Mouse (Mus musculus) intestine, embryonic 16.5 days (tissue): ENCODE measurements around the gene Zswim9. TPM values are rescaled to one million over a fixed set of nuclear protein-coding genes. Genes with fewer than 3 reads are reported as not detected.

ENCODE experiments used
- ATAC-seq: fragments of 200-750 bp; cut with Nextera tagmentation; 2 replicates; pipeline ENCODE4 v1.8.0; 2017; ENCODE audit warnings: moderate TSS enrichment, moderate library complexity
- H3K27ac ChIP-seq: fragments of 300-500 bp; sonication (generic); 2 replicates; pipeline ENCODE4 v1.5.1; 2014; ENCODE audit warnings: mild to moderate bottlenecking, low read length
- H3K27me3 ChIP-seq: fragments of 300-500 bp; sonication (generic); replicated peaks from 2 replicates; pipeline ENCODE4 v1.6.1; 2014; ENCODE audit warnings: low read length, control low read depth, mixed read lengths; ENCODE audit not compliant: control insufficient read depth, insufficient read depth
- H3K36me3 ChIP-seq: fragments of 300-500 bp; sonication (generic); 2 replicates; pipeline ENCODE4 v1.6.1; 2014; ENCODE audit warnings: low read length, control low read depth; ENCODE audit not compliant: control insufficient read depth, insufficient read depth
- H3K4me1 ChIP-seq: fragments of 300-500 bp; sonication (generic); 2 replicates; pipeline ENCODE4 v1.6.1; 2014; ENCODE audit warnings: low read length, control low read depth, mixed read lengths; ENCODE audit not compliant: control insufficient read depth, insufficient read depth
- H3K4me2 ChIP-seq: fragments of 300-500 bp; sonication (generic); 2 replicates; pipeline ENCODE4 v1.6.1; 2014; ENCODE audit warnings: low read depth, low read length, control low read depth
- H3K4me3 ChIP-seq: fragments of 300-500 bp; sonication (generic); 2 replicates; pipeline ENCODE4 v1.5.1; 2014; ENCODE audit warnings: mild to moderate bottlenecking, low read length
- H3K9ac ChIP-seq: fragments of 300-500 bp; sonication (generic); 2 replicates; pipeline ENCODE4 v1.6.1; 2014; ENCODE audit warnings: low read depth, low read length
- H3K9me3 ChIP-seq: fragments of 300-500 bp; sonication (generic); 2 replicates; pipeline ENCODE4 v1.6.1; 2016; ENCODE audit warnings: low read length, control low read depth; ENCODE audit not compliant: control insufficient read depth
- WGBS: fragments of 180-500 bp; shearing (Covaris S2); extraction: QIAGEN DNeasy Blood & Tissue Kit; methylation state at CpG from one replicate; pipeline ENCODE4 v1.1.7; 2014; 5-methylcytosine and 5-hydroxymethylcytosine counted together
- polyA plus RNA-seq: library from polyadenylated mRNA; unstranded; fragments of >200 nt; fragmentation: Nextera tagmentation; extraction: Ambion mirVana; gene quantifications from 2 replicates; pipeline ENCODE4 v1.2.1, GENCODE M21; 2015

Zswim9 gene
- polyA plus RNA-seq, 1 experiment from 2014 or later, result 5.3 TPM

- peak overlapping the region; percentile 85 for H3K9ac ChIP-seq
- peaks cover 3% of the 10 kb centered on the region for H3K4me1 ChIP-seq
- 0 out of 2 replicates have a peak overlapping the region, but pooled peaks have one; percentile 86 for H3K27ac ChIP-seq
- no peaks in the 10 kb centered on the region for H3K9me3 ChIP-seq
- 21% methylated on average over 2 of the region's 2 CpGs for WGBS
- ATAC-seq, result peak; percentile 17
- no peaks in the 10 kb centered on the region for H3K27me3 ChIP-seq
- H3K36me3 ChIP-seq, result peaks cover 8% of the 10 kb centered on the region
- peak overlapping the region; percentile 72 for H3K4me2 ChIP-seq
- peak overlapping the region; percentile 74 for H3K4me3 ChIP-seq
Observed at GRCm38 (mm10) chr7:13277833-13278232, 688 bp downstream of the Zswim9 start.

- Histone ChIP-seq H3K9me3 (no peaks in the 10 kb centered on the region), H3K9ac (peak within 1 kb of the TSS; percentile 85), H3K27ac (peak within 1 kb of the TSS; percentile 86; the same call in 1 of the 2 replicates), H3K4me3 (peak within 1 kb of the TSS; percentile 74), H3K4me1 (peaks cover 3% of the 10 kb centered on the region), H3K27me3 (no peaks in the 10 kb centered on the region), H3K4me2 (peak within 1 kb of the TSS; percentile 72), H3K36me3 (peaks cover 8% of the 10 kb centered on the region)
- WGBS, result 97% methylated on average over 16 of the region's 16 CpGs
- ATAC-seq, result no peak
Observed at GRCm38 (mm10) chr7:13277081-13277480, 1.4 kb downstream of the Zswim9 start, which contains the start of gene Lig1. Lig1 (plus strand) TSS chr7:13277283.

GRCm38 (mm10) chr7:13271704-13272103 lies 6.8 kb downstream of the Zswim9 start:
- H3K9me3 ChIP-seq, result no peaks in the 10 kb centered on the region
- no peak overlapping the region for H3K9ac ChIP-seq
- H3K4me3 ChIP-seq, result no peak overlapping the region
- no peak overlapping the region for H3K27ac ChIP-seq
- WGBS, result 52% methylated on average over 1 of the region's 1 CpGs
- H3K4me2 ChIP-seq, result no peak overlapping the region
- no peaks in the 10 kb centered on the region for H3K4me1 ChIP-seq
- peaks cover 4% of the 10 kb centered on the region for H3K36me3 ChIP-seq
- H3K27me3 ChIP-seq, result no peaks in the 10 kb centered on the region
- ATAC-seq, result no peak

- Histone ChIP-seq H3K36me3 (no peaks in the 10 kb centered on the region; the same call in 1 of the 2 replicates), H3K4me3 (no peak overlapping the region), H3K27ac (no peak overlapping the region), H3K9me3 (no peaks in the 10 kb centered on the region), H3K9ac (no peak overlapping the region), H3K27me3 (no peaks in the 10 kb centered on the region), H3K4me2 (no peak overlapping the region), H3K4me1 (no peaks in the 10 kb centered on the region)
- ATAC-seq, result no peak
- WGBS, result 79% methylated on average over 11 of the region's 11 CpGs
Observed at GRCm38 (mm10) chr7:13269394-13269793, 9.1 kb downstream of the Zswim9 start.

GRCm38 (mm10) chr7:13268749-13269260 lies 9.7 kb downstream of the Zswim9 start:
- no peaks in the 10 kb centered on the region for H3K27me3 ChIP-seq
- no peak for ATAC-seq
- no peaks in the 10 kb centered on the region for H3K4me1 ChIP-seq
- no peak overlapping the region for H3K4me3 ChIP-seq
- H3K4me2 ChIP-seq, result no peak overlapping the region
- H3K36me3 ChIP-seq, result no peaks in the 10 kb centered on the region; the same call in 1 of the 2 replicates
- WGBS, result 84% methylated on average over 4 of the region's 4 CpGs
- no peak overlapping the region for H3K27ac ChIP-seq
- no peak overlapping the region for H3K9ac ChIP-seq
- H3K9me3 ChIP-seq, result no peaks in the 10 kb centered on the region

- Histone ChIP-seq H3K27me3 (no peaks in the 10 kb centered on the region), H3K9me3 (no peaks in the 10 kb centered on the region), H3K9ac (no peak overlapping the region), H3K4me1 (no peaks in the 10 kb centered on the region), H3K36me3 (no peaks in the 10 kb centered on the region; the same call in 1 of the 2 replicates), H3K27ac (no peak overlapping the region), H3K4me3 (no peak overlapping the region), H3K4me2 (no peak overlapping the region)
- 80% methylated on average over 2 of the region's 2 CpGs for WGBS
- no peak for ATAC-seq
Observed at GRCm38 (mm10) chr7:13264396-13264795, 14.1 kb downstream of the Zswim9 start.

GRCm38 (mm10) chr7:13263851-13264250 lies 14.7 kb downstream of the Zswim9 start:
- no peaks in the 10 kb centered on the region for H3K4me1 ChIP-seq
- 83% methylated on average over 5 of the region's 5 CpGs for WGBS
- no peak overlapping the region for H3K27ac ChIP-seq
- H3K4me3 ChIP-seq, result no peak overlapping the region
- ATAC-seq, result no peak
- H3K4me2 ChIP-seq, result no peak overlapping the region
- H3K9me3 ChIP-seq, result no peaks in the 10 kb centered on the region
- no peaks in the 10 kb centered on the region for H3K36me3 ChIP-seq
- H3K27me3 ChIP-seq, result no peaks in the 10 kb centered on the region
- no peak overlapping the region for H3K9ac ChIP-seq

GRCm38 (mm10) chr7:13260746-13261700 lies 17.5 kb downstream of the Zswim9 start:
- no peak overlapping the region for H3K4me2 ChIP-seq
- no peak overlapping the region for H3K27ac ChIP-seq
- no peaks in the 10 kb centered on the region for H3K9me3 ChIP-seq
- WGBS, result 46% methylated on average over 50 of the region's 50 CpGs
- no peaks in the 10 kb centered on the region for H3K27me3 ChIP-seq
- no peaks in the 10 kb centered on the region for H3K4me1 ChIP-seq
- H3K9ac ChIP-seq, result no peak overlapping the region
- H3K36me3 ChIP-seq, result no peaks in the 10 kb centered on the region
- H3K4me3 ChIP-seq, result no peak overlapping the region
- no peak for ATAC-seq

- no peaks in the 10 kb centered on the region for H3K9me3 ChIP-seq
- no peak within 1 kb of the TSS for H3K9ac ChIP-seq
- H3K27me3 ChIP-seq, result no peaks in the 10 kb centered on the region
- H3K4me3 ChIP-seq, result no peak within 1 kb of the TSS
- no peak for ATAC-seq
- H3K36me3 ChIP-seq, result no peaks in the 10 kb centered on the region
- H3K27ac ChIP-seq, result no peak within 1 kb of the TSS
- no peaks in the 10 kb centered on the region for H3K4me1 ChIP-seq
- H3K4me2 ChIP-seq, result no peak within 1 kb of the TSS
Observed at GRCm38 (mm10) chr7:13212720-13213119, 65.8 kb downstream of the Zswim9 start, which contains the start of gene Vmn1r89. Vmn1r89 (plus strand) TSS chr7:13213020.
